Mouse (Mus musculus): ENCODE measurements around the gene Ccr7.

Ccr7 gene

DNA sequence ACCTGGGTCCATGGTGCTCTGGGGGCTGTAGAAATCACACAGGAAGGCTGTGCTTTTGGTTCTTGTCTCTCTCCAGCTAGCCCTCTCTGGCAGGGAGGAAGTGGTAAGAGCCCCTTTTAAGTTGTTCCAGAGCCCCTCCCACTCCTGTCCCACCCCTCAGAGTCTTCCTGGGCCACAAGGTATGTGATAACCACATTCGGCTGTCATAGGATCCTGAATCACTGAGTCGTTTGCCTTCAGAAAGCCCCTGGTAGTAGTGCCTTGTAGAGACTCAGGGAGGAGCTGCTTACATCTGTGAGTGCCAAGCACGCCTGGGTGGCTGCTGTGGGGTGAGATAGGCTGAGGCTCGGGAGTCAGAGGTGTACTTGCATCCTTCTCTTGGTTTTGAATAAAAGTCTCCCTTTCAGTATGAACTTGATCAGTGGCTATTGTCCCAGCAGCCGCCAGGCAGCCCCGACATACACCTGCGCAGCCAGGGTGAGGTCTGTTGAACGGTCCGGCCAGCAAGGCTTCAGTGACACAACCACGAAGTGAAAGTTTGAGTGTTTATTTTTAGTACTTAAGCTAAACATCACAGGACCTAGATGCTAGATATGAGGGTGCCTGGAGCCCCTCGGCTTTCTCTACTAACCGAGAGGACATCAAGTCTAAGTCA, at the start of gene Ccr7:
TSS of gene Ccr7 (minus strand) at position 91 of the 655 bp plus-strand sequence.
- in situ Hi-C loops (cut with MboI) = no loop called here

DNA sequence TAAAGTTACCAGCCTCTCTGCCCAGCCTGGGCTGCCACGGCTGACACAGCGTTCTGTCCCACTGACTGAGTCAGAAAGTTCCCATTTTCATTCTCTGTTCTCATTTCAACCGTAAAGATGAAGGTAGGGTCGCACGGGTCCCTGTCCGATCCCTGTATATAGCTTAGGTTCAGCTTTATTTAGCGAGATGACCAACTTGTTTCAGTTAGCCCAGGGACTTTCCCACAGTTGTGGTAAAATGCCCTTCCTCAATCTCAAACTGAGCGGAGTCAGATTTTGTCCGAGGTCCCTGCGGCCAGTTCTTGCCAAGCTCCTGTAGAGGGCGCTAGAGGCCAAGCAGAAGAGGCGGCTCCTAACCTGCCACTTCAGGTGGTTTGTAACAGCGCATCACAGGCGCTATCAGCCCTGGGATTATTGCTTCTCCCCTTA, 34.3 kb upstream of the Ccr7 start:
- in situ Hi-C loops (cut with MboI) = no loop called here

DNA sequence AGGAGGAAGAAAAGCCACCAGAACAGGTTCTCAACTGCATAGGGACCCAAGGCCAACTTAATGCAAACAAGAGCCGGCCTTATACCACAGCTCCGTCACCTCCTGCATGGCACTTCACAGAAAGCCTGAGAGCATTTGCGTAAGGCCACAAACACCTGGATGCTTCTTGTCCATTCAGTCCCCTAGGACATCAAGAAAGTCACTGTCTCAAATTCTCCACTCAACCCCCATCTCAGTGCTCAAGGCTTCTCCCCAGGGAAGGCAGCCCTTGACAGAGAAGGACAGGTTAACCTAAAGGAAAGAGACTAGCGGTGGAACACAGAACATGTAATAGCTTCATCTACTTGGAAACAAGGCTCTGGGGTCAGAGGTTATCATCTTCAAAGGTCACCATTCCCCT, 32.5 kb upstream of the Ccr7 start:
- in situ Hi-C loops (cut with MboI) = no loop called here

- in situ Hi-C loops (cut with MboI) = no loop called here
These were observed 32.0 kb upstream of the Ccr7 start for GRCm38 (mm10) chr11:99186836-99187235.

DNA sequence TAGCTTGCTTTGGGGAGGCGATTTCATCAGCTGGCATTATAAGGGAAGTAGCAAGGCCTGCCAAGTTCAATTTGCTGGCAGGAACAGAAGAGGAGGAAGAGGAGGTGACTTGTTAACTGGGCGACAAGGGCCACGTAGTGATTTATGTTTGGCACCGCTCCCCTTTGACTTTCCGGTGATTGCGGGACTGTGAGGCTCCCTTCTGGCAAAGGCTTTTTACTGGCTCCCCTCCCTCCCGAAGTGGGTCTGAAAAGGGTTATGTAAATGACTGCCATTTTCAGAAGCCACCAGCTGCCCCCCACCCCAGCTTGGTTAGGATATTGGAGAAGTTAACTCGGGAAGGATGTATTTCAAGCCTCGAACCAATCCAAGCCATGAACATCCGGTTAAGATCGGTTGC, 27.7 kb upstream of the Ccr7 start:
- in situ Hi-C loops (cut with MboI) = no loop called here

DNA sequence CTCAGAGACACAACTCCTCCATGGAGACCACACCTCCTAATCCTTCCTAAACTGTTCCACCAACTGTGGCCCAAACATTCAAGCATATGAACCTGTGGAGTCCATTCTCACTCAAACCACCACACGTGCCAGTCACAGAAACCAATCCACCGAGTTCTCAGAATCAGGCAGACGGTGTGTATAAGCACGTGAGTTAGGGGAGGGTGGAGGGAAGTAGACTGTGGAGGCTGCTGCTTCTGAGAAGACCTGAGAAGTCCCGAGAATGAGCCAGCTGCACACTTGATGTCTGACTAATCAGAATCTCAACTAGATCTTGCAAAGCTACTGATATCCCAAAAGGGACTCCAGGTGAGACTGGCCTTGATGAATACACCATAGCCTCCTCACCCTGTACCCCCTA, 25.2 kb upstream of the Ccr7 start:
- in situ Hi-C loops (cut with MboI) = no loop called here

- in situ Hi-C loops (cut with MboI) = no loop called here
These were observed 23.0 kb upstream of the Ccr7 start for GRCm38 (mm10) chr11:99177925-99178198.

DNA sequence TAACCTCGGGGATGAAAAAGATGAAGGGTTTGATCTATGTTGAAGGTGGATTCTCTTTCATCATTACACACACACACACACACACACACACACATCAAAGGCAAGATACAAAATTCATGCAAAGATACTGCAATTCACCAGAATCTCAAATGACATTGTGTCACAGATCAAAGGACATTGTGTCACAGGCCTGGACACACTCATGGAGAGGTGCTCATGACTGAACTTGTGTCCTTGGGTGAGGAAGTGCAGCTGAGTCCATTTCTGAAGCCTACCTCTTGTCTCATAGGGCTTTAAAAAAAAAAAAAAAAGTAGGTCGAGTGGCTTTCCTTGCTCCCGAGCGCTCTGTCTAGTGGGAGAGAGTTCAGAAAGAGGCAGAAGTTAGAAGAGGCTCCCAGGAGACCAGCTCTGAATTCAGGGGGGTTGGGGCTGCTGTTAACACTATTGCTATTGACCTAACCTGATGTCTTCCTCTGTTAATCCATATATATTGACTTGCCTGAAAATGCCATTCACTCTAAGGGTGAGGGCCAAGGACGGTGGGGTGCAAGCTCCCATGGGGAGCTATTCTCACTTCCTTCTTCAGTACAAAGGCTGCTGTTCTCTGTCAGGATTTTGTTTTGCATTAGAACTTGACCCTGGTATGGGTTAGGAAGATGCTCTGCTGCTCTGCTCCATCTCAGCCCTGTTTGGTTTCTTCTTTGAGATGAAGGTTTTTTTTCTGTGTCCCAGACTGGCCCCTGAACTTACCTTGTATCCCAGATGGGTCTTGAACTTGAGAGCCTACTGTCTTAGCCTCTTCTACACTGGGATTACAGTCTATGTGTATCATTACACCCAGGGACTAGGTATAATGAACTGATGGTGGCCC, 22.4 kb upstream of the Ccr7 start:
- in situ Hi-C loops (cut with MboI) = no loop called here

- in situ Hi-C loops (cut with MboI) = no loop called here
These were observed 17.1 kb upstream of the Ccr7 start for GRCm38 (mm10) chr11:99172002-99172401.

- in situ Hi-C loops (cut with MboI) = no loop called here
These were observed 16.6 kb upstream of the Ccr7 start for GRCm38 (mm10) chr11:99171442-99171841.

GRCm38 (mm10) chr11:99170547-99171267, 15.8 kb upstream of the Ccr7 start:
- in situ Hi-C loops (cut with MboI) = no loop called here

GRCm38 (mm10) chr11:99170005-99170404, 15.1 kb upstream of the Ccr7 start:
- in situ Hi-C loops (cut with MboI) = no loop called here

GRCm38 (mm10) chr11:99169438-99169837, 14.6 kb upstream of the Ccr7 start:
- in situ Hi-C loops (cut with MboI) = no loop called here

DNA sequence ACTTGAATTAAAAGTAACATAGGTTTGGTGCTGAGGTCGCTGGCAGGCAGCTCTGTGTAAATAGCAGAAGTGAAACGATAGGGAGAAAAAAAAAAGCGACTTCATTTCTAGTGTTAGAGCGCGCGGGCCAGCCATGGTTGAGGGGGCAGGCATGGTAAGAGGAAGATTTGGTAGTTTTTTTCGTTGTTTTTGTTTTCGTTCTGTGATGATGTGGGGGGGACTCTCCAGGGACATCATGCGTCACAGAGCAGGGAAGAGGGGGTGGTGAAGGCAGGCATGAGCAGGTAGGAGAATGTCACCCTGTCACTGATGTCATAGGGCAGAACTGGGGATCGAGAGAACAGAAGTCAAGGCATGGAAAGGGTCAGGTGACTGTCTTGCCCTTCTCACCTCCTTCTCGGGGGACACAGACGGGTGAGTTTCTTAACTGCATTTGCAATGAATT, 13.2 kb upstream of the Ccr7 start:
- in situ Hi-C loops (cut with MboI) = no loop called here

GRCm38 (mm10) chr11:99167576-99167975, 12.7 kb upstream of the Ccr7 start:
- in situ Hi-C loops (cut with MboI) = no loop called here

DNA sequence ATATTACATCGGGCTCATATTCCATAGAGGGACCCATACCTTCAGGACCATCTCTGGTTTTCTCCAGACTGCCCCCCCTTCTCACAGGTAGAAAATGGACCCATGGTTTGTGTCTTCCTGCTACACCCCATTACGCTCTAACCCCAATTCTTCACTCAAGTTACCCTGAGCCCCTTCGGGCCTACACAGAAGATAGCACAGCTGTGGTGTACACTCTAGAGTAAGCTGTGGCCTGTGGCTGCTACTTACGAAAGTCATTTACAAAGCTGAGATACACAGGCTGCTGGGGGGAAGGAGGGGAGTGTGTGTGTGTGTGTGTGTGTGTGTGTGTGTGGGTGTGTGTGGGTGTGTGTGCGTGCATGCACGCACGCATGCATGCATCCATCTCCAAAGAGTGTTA, 11.4 kb upstream of the Ccr7 start:
- in situ Hi-C loops (cut with MboI) = no loop called here

GRCm38 (mm10) chr11:99165031-99165752, 10.3 kb upstream of the Ccr7 start:
- in situ Hi-C loops (cut with MboI) = no loop called here

- in situ Hi-C loops (cut with MboI) = no loop called here
These were observed 8.3 kb upstream of the Ccr7 start for GRCm38 (mm10) chr11:99162972-99163686.

DNA sequence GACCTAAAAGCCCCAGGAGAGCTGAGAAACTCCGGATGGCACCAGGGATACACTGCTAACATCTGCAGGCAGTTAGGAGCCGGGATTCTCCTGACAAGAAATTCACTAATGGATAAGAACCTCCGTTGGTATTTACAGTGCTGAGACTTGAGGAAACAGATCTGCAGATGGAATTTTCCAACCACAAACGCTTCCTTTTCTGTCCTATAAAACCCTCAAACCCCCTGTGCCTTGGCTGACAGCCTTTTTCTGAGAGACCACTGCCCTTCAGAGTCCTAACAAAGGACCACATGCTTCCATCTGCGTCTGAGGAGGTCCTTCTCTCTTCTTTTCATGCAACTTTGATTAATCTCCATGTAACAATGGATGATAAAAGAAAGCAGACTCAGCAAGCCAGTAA, 6.8 kb upstream of the Ccr7 start:
- in situ Hi-C loops (cut with MboI) = no loop called here

DNA sequence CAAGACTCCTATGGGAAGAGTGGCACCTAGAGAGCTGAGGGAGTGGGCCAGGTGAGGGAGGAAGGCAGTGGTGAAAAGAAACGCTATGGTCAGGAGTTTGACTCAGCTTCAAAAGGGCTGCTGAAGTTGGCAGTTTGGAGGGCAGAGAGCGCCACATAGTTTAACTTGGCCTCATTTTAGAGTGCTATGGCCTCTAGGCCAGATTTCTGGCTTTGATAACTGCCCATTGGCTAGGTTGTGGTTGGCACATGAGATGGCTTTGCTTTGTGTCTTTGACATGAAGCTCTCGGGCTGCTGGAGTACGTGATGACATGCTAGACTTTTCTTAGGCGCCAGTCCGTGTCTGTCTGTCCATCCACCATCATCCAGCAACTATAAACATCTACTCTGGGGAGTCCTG, 5.4 kb upstream of the Ccr7 start:
- in situ Hi-C loops (cut with MboI) = no loop called here

DNA sequence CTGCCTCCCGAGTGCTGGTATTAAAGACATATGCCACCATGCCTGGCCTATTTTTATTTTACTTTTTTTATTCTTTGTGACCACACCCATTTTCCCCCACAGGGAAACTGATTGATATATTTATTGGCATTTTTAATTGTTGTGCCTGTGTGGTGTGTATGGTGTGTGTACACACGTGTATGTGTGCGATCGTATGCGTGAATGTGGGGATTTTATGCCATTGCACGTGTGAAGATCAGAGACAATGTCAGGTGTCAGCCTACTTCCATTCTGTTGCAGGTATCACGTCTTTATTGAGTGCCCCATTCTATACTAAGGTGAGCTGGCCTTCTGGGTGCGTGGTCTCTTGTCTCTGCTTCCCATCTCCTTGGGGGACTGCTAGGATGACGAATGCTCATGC, 940 bp upstream of the Ccr7 start:
- in situ Hi-C loops (cut with MboI) = no loop called here
